Mouse (Mus musculus) G1E (cell line): ENCODE measurements around the gene Ptprr. TPM values are rescaled to one million over a fixed set of nuclear protein-coding genes. Genes with fewer than 3 reads are reported as not detected.

Source experiments
- ATAC-seq: 2 replicates; pipeline ENCODE4 v1.8.0; 2016; ENCODE audit warnings: mild to moderate bottlenecking; ENCODE audit not compliant: insufficient number of reproducible peaks, poor library complexity, low FRiP score, severe bottlenecking; ENCODE audit errors: extremely low read depth
- DNase-seq: peaks from one replicate; pipeline ENCODE4 v3.0.0; 2012; ENCODE audit warnings: low spot score
- H3K27me3 ChIP-seq: 2 replicates; pipeline ENCODE4 v1.6.1; 2012; ENCODE audit warnings: mild to moderate bottlenecking, low read length, inconsistent platforms; ENCODE audit not compliant: insufficient read depth
- H3K36me3 ChIP-seq: replicated peaks from 2 replicates; pipeline ENCODE3; 2012; ENCODE audit warnings: mild to moderate bottlenecking, inconsistent platforms
- H3K4me1 ChIP-seq: 2 replicates; pipeline ENCODE4 v1.6.1; 2012; ENCODE audit warnings: low read depth, low read length, inconsistent platforms, mixed read lengths; ENCODE audit not compliant: insufficient read depth
- H3K4me3 ChIP-seq: 2 replicates; pipeline ENCODE4 v1.5.1; 2012; ENCODE audit warnings: low read depth, mild to moderate bottlenecking, inconsistent platforms, low read length, moderate library complexity, mixed read lengths
- H3K9me3 ChIP-seq: replicated peaks from 2 replicates; pipeline ENCODE4 v1.6.1; 2012; ENCODE audit warnings: inconsistent platforms
- CTCF ChIP-seq: IDR thresholded peaks from 2 replicates; pipeline ENCODE4 v1.5.1; 2012; ENCODE audit warnings: low read depth, low read length, inconsistent platforms, mixed read lengths
- GATA1 ChIP-seq: IDR thresholded peaks from 2 replicates; pipeline ENCODE4 v1.6.1; 2012; ENCODE audit warnings: borderline replicate concordance, low read length, inconsistent platforms, mixed read lengths
- GATA2 ChIP-seq: IDR thresholded peaks from 2 replicates; pipeline ENCODE4 v1.6.1; 2012; ENCODE audit warnings: low read depth, low read length, inconsistent platforms, borderline replicate concordance
- POLR2AphosphoS5 ChIP-seq: IDR thresholded peaks from 2 replicates; pipeline ENCODE4 v1.6.1; 2012; ENCODE audit warnings: low read depth, low read length, inconsistent platforms; ENCODE audit not compliant: insufficient replicate concordance
- TAL1 ChIP-seq: conservative IDR thresholded peaks from 2 replicates; pipeline ENCODE4 v1.6.1; 2012; ENCODE audit warnings: low read depth, low read length, inconsistent platforms, mixed read lengths
- polyA plus RNA-seq: library from polyadenylated mRNA; stranded (reverse); fragments of >175 nt; gene quantifications from 2 replicates; pipeline ENCODE4 v1.2.3, GENCODE M21; 2012
- total RNA-seq, 2 experiments: library from RNA; stranded (forward) in 1 of 2; stranded (reverse) in 1 of 2; fragments of 200-1000 nt in 1 of 2; fragments of >200 nt in 1 of 2; fragmentation: Nextera tagmentation in 1 of 2; gene quantifications; 2 replicates each; pipeline ENCODE4 v1.2.3; 2014 to 2017

Gene Ptprr
- total and polyA plus RNA-seq, 3 experiments, result 0.11 TPM; not detected in 2

- no peaks in the 10 kb centered on the region for H3K27me3 ChIP-seq
- no peak for ATAC-seq
- H3K9me3 ChIP-seq, result peaks cover 47% of the 10 kb centered on the region
- DNase-seq, result no peak
- no peak overlapping the region for H3K4me3 ChIP-seq
- TF ChIP-seq CTCF, result no peak
- TF ChIP-seq GATA2, result no peak
- no peak for TF ChIP-seq TAL1
- no peak for TF ChIP-seq POLR2AphosphoS5
- TF ChIP-seq GATA1, result no peak
- no peaks in the 10 kb centered on the region for H3K4me1 ChIP-seq
- H3K36me3 ChIP-seq, result no peaks in the 10 kb centered on the region
Observed at GRCm38 (mm10) chr10:116301258-116301657, 283.2 kb downstream of the Ptprr start.

GRCm38 (mm10) chr10:116304355-116304754 lies 286.3 kb downstream of the Ptprr start:
- ATAC-seq, result no peak
- Histone ChIP-seq H3K4me3 (no peak overlapping the region), H3K9me3 (peaks cover 34% of the 10 kb centered on the region), H3K4me1 (no peaks in the 10 kb centered on the region), H3K27me3 (no peaks in the 10 kb centered on the region), H3K36me3 (no peaks in the 10 kb centered on the region)
- TF ChIP-seq GATA2 (no peak), CTCF (no peak), GATA1 (no peak), POLR2AphosphoS5 (no peak), TAL1 (no peak)
- DNase-seq, result no peak

GRCm38 (mm10) chr10:116309460-116309859 lies 291.4 kb downstream of the Ptprr start:
- H3K9me3 ChIP-seq, result peaks cover 24% of the 10 kb centered on the region
- no peak overlapping the region for H3K4me3 ChIP-seq
- DNase-seq (no peak), ATAC-seq (no peak)
- H3K4me1 ChIP-seq, result no peaks in the 10 kb centered on the region
- TF ChIP-seq TAL1, result no peak
- no peak for TF ChIP-seq CTCF
- no peak for TF ChIP-seq GATA2
- TF ChIP-seq GATA1, result no peak
- TF ChIP-seq POLR2AphosphoS5, result no peak
- no peaks in the 10 kb centered on the region for H3K27me3 ChIP-seq
- no peaks in the 10 kb centered on the region for H3K36me3 ChIP-seq

- Histone ChIP-seq H3K4me1 (no peaks in the 10 kb centered on the region), H3K27me3 (no peaks in the 10 kb centered on the region), H3K36me3 (no peaks in the 10 kb centered on the region), H3K9me3 (peaks cover 27% of the 10 kb centered on the region), H3K4me3 (no peak overlapping the region)
- ATAC-seq, result no peak
- no peak for TF ChIP-seq GATA2
- TF ChIP-seq GATA1, result no peak
- no peak for TF ChIP-seq CTCF
- TF ChIP-seq POLR2AphosphoS5, result no peak
- TF ChIP-seq TAL1, result no peak
- no peak for DNase-seq
Observed at GRCm38 (mm10) chr10:116310516-116311210, 292.6 kb downstream of the Ptprr start.

GRCm38 (mm10) chr10:116319246-116319645 lies 301.2 kb downstream of the Ptprr start:
- ATAC-seq (no peak), DNase-seq (no peak)
- H3K4me3 ChIP-seq, result no peak overlapping the region
- no peak for TF ChIP-seq TAL1
- TF ChIP-seq GATA1, result no peak
- TF ChIP-seq GATA2, result no peak
- TF ChIP-seq POLR2AphosphoS5, result no peak
- no peak for TF ChIP-seq CTCF
- no peaks in the 10 kb centered on the region for H3K4me1 ChIP-seq
- H3K9me3 ChIP-seq, result peaks cover 41% of the 10 kb centered on the region
- no peaks in the 10 kb centered on the region for H3K27me3 ChIP-seq
- H3K36me3 ChIP-seq, result no peaks in the 10 kb centered on the region

Other genes with a start within 250 kb of the Ptprr start
- gene Tspan8, start 201.4 kb upstream of the Ptprr start, total RNA-seq (2014; fragmentation: Nextera tagmentation), result 16.2 TPM in 1 of 2 replicates, not detected in the other
- gene Tspan8, start 201.4 kb upstream of the Ptprr start, total RNA-seq (2017), result not detected in 2 replicates
- not detected in 2 replicates for gene Tspan8, start 201.4 kb upstream of the Ptprr start, polyA plus RNA-seq
- not detected in 2 replicates for gene 4933416C03Rik, start 95.7 kb downstream of the Ptprr start, total RNA-seq (2014; fragmentation: Nextera tagmentation)
- not detected in 2 replicates for gene 4933416C03Rik, start 95.7 kb downstream of the Ptprr start, total RNA-seq (2017)
- not detected in 2 replicates for gene 4933416C03Rik, start 95.7 kb downstream of the Ptprr start, polyA plus RNA-seq